1 mouse cellular context compared by ENCODE assay signal in genomic region chr7:30559443-30559954, GRCm38 (mm10).
A peak's percentile ranks its signal among the peaks of the same experiment; 100 is the strongest.
TF ChIP-seq lines count a peak whose summit lies in the region.

TSS of gene Lin37 (minus strand) at chr7:30559838.

TF ChIP-seq in CH12.LX, 34 proteins besides CTCF, POLR2A, EP300 and RAD21 (continued from another document):
- TF ChIP-seq TBP (conservative IDR thresholded peaks at IDR 0.05; ENCODE audit: low read depth, low read length) (peak; percentile 59; the same call in 1 of the 2 replicates), JUND (conservative IDR thresholded peaks at IDR 0.05; ENCODE audit: low read depth, low read length) (no peak), ZKSCAN1 (IDR thresholded peaks at IDR 0.05; ENCODE audit: borderline replicate concordance, low read depth, low read length) (no peak), CHD2 (IDR thresholded peaks at IDR 0.05; ENCODE audit: low read length) (peak; percentile 89)
TF ChIP-seq in CH12.LX: peak in this region for 16.
